Mouse (Mus musculus): ENCODE measurements at regions not wholly inside any gene's neighbourhood (a gene's known extent, or its start where the extent isn't known, plus 50 kb on each side); places are given as distances from the start of the nearest gene placed in this dataset.

DNA sequence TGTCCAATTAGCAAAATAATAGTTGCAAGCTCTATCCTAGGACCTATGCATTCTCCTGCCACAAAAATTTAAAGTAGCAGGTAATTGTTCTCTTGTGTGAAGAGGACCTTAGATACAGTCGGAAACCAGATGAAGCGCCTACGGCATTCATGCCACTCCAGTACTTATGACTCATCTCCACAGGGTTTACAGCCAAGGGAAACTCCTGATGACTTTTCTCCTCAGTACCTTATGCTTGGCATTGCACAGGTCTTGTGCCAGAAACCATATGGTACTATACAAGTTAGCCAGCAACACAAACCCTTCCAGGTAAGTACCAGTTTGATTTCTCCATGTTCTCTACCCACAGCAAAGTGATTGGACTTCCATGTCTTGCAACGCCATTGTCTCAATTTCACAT is 606.3 kb upstream of the Dmac1 start:
- H3K9ac ChIP-seq (replicated peaks; ENCODE audit: low read length) = no peak overlapping the region
- H3K4me3 ChIP-seq (ENCODE audit: low read length) = no peak overlapping the region
- no peaks in the 10 kb centered on the region for H3K9me3 ChIP-seq (ENCODE audit: low read length)
- ATAC-seq (no peak), DNase-seq (ENCODE audit: low spot score) (no peak)
- no peak for TF ChIP-seq CTCF (IDR thresholded peaks at IDR 0.05; ENCODE audit: low read depth)
- no peaks in the 10 kb centered on the region for H3K27me3 ChIP-seq (ENCODE audit: insufficient read depth, low read length)
- no peaks in the 10 kb centered on the region for H3K4me1 ChIP-seq (ENCODE audit: insufficient read depth, low read length)
- WGBS = 92% methylated on average over 4 of the region's 4 CpGs
- no peak overlapping the region for H3K4me2 ChIP-seq (ENCODE audit: low read depth, low read length)
- no peaks in the 10 kb centered on the region for H3K36me3 ChIP-seq (ENCODE audit: insufficient read depth, low read length)
- no peak overlapping the region for H3K27ac ChIP-seq

DNA sequence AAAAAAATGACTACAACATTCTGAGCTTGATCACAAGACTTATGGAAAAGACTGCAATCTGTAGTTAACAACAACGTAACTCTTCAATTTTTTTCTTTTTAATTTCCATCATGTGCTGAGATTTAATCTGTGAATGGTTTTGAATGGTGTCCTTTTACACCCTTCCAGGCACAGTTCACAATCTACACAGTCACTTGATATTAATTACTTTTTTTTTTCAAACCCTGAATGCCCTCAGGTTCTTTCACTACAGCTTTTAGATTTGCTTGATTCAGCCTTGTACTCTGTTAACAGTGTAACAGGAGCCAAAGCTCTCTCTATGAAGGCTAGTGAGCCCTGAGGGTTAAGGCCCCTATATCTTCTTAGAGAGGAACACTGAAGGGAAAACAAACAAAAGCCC is 591.7 kb upstream of the Dmac1 start:
- TF ChIP-seq CTCF (IDR thresholded peaks at IDR 0.05; ENCODE audit: low read depth) = no peak
- DNase-seq (ENCODE audit: low spot score) = no peak
- no peaks in the 10 kb centered on the region for H3K4me1 ChIP-seq (ENCODE audit: insufficient read depth, low read length)
- no peaks in the 10 kb centered on the region for H3K27me3 ChIP-seq (ENCODE audit: insufficient read depth, low read length)
- ATAC-seq = no peak
- H3K9me3 ChIP-seq (ENCODE audit: low read length) = no peaks in the 10 kb centered on the region
- H3K9ac ChIP-seq (replicated peaks; ENCODE audit: low read length) = no peak overlapping the region
- H3K4me3 ChIP-seq (ENCODE audit: low read length) = no peak overlapping the region
- 88% methylated on average over 1 of the region's 1 CpGs for WGBS
- no peak overlapping the region for H3K4me2 ChIP-seq (ENCODE audit: low read depth, low read length)
- H3K36me3 ChIP-seq (ENCODE audit: insufficient read depth, low read length) = no peaks in the 10 kb centered on the region
- no peak overlapping the region for H3K27ac ChIP-seq

DNA sequence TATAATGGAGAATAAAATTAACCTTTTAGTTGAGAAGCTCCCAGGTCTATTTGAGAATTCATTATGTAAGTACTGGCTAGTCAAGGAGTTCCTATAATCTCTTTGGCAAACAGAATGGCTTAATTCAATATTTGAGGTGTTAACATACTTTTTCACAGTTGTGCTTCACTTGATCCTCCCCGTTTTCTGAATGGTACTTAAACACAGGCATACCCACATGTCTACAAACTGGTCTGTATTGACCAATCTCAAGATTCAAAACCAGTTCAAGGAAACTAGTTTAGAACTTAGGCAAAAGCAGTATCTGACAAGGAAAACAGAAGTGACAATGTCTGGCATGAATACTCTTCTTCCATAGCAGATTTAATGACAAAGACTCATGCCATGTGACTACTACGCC is 583.0 kb upstream of the Dmac1 start:
- ATAC-seq (no peak), DNase-seq (ENCODE audit: low spot score) (no peak)
- Histone ChIP-seq H3K9ac (replicated peaks; ENCODE audit: low read length) (no peak overlapping the region), H3K36me3 (ENCODE audit: insufficient read depth, low read length) (no peaks in the 10 kb centered on the region), H3K27ac (no peak overlapping the region), H3K27me3 (ENCODE audit: insufficient read depth, low read length) (no peaks in the 10 kb centered on the region), H3K4me3 (ENCODE audit: low read length) (no peak overlapping the region), H3K4me1 (ENCODE audit: insufficient read depth, low read length) (no peaks in the 10 kb centered on the region), H3K4me2 (ENCODE audit: low read depth, low read length) (no peak overlapping the region), H3K9me3 (ENCODE audit: low read length) (no peaks in the 10 kb centered on the region)
- TF ChIP-seq CTCF (IDR thresholded peaks at IDR 0.05; ENCODE audit: low read depth) = no peak
- 86% methylated on average over 2 of the region's 2 CpGs for WGBS

DNA sequence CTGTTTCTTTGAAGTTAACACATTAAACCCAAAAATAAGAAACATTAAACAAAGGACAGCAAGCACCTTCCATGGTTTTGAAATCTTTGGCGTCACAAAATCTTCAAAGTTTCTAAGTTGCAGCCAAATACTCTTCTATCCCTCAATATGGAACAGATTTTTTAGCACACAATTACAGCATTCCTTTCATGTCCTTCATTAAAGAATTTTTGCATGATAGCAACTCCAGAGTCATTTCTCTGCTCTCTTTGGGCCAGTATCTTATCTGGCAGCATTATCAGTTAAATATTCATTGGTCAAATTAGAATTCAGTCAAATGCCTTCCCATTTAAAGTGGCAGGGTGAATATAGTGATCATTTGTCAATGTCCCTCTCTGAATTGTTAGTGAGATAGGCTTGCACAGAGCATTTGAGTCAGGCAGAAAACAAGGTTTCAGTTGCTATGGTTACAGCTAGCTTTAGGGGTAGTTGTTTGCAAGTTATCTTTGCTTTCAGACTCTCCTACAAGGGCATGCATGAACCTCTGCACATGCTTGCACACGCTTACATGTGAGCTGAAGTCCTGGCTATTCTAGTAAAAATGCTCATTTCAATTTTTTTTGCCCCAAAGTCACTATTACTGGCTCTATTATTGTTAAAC is 579.8 kb upstream of the Dmac1 start:
- no peak for ATAC-seq

DNA sequence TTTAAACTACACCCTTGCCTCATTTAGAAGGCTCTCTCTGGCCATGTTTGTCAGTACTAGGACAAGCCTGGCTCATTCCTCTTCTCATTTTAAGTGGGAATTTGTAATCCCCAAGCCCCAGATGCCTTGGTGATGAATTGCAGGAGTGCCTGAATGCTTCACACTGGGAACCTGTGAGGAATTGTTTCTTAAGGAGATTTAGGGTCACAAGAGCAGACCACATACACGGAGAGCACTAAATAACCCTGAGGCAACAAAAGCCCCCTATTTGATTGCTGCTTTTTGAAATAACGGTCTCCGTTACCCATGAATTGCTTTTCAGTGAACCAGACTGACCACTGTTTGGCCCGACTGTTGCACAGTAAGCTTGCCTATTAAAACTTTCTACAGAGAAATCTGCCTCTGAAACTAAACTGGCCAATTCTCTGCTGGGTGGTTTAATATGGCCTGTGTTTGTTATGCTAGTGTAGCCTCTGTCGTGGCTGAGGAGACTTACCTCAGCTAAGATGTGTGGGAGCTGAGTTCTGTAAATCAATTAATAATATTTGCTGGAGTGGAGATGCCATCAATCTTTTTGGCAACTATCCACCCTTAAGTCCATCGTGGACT is 577.7 kb upstream of the Dmac1 start:
- WGBS = 22% methylated on average over 6 of the region's 6 CpGs
- no peaks in the 10 kb centered on the region for H3K4me1 ChIP-seq (ENCODE audit: insufficient read depth, low read length)
- no peak overlapping the region for H3K9ac ChIP-seq (replicated peaks; ENCODE audit: low read length)
- H3K36me3 ChIP-seq (ENCODE audit: insufficient read depth, low read length) = no peaks in the 10 kb centered on the region
- H3K4me2 ChIP-seq (ENCODE audit: low read depth, low read length) = no peak overlapping the region
- no peak overlapping the region for H3K27ac ChIP-seq
- ATAC-seq (no peak), DNase-seq (ENCODE audit: low spot score) (no peak)
- TF ChIP-seq CTCF (IDR thresholded peaks at IDR 0.05; ENCODE audit: low read depth) = no peak
- no peaks in the 10 kb centered on the region for H3K9me3 ChIP-seq (ENCODE audit: low read length)
- no peak overlapping the region for H3K4me3 ChIP-seq (ENCODE audit: low read length)
- H3K27me3 ChIP-seq (ENCODE audit: insufficient read depth, low read length) = no peaks in the 10 kb centered on the region

More for the DNA sequence above, 579.8 kb upstream of the Dmac1 start:
- Histone ChIP-seq H3K27me3 (ENCODE audit: insufficient read depth, low read length) (no peaks in the 10 kb centered on the region), H3K9me3 (ENCODE audit: low read length) (no peaks in the 10 kb centered on the region), H3K36me3 (ENCODE audit: insufficient read depth, low read length) (no peaks in the 10 kb centered on the region), H3K4me3 (ENCODE audit: low read length) (no peak overlapping the region), H3K4me2 (ENCODE audit: low read depth, low read length) (no peak overlapping the region), H3K9ac (replicated peaks; ENCODE audit: low read length) (no peak overlapping the region), H3K4me1 (ENCODE audit: insufficient read depth, low read length) (no peaks in the 10 kb centered on the region), H3K27ac (no peak overlapping the region)
- 61% methylated on average over 2 of the region's 2 CpGs for WGBS
- TF ChIP-seq CTCF (IDR thresholded peaks at IDR 0.05; ENCODE audit: low read depth) = no peak
- peak; percentile 19 for DNase-seq (ENCODE audit: low spot score)

DNA sequence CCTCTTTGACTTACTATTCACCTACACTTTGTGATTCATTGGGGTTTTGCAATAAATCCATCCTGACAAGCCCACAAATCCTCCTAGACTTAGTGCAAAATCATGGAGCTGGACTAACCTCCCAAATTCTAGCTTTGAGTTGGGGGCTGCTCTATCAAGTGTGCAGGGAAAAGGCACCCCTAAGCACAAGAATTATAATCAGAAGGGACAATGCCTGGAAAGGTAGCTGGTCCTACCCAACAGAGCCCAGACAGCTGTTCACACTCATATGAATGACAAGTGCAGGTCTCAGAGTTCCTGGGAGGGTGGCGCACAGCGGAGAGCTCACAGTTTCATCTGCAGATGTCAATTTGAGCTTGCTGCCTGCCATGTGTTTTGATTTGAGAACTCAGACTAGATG is 572.2 kb upstream of the Dmac1 start:
- no peaks in the 10 kb centered on the region for H3K36me3 ChIP-seq (ENCODE audit: insufficient read depth, low read length)
- TF ChIP-seq CTCF (IDR thresholded peaks at IDR 0.05; ENCODE audit: low read depth) = no peak
- H3K27ac ChIP-seq = no peak overlapping the region
- no peaks in the 10 kb centered on the region for H3K4me1 ChIP-seq (ENCODE audit: insufficient read depth, low read length)
- H3K9ac ChIP-seq (replicated peaks; ENCODE audit: low read length) = no peak overlapping the region
- 76% methylated on average over 2 of the region's 2 CpGs for WGBS
- no peaks in the 10 kb centered on the region for H3K27me3 ChIP-seq (ENCODE audit: insufficient read depth, low read length)
- no peak overlapping the region for H3K4me2 ChIP-seq (ENCODE audit: low read depth, low read length)
- no peak for ATAC-seq
- H3K4me3 ChIP-seq (ENCODE audit: low read length) = no peak overlapping the region
- no peaks in the 10 kb centered on the region for H3K9me3 ChIP-seq (ENCODE audit: low read length)
- no peak for DNase-seq (ENCODE audit: low spot score)

DNA sequence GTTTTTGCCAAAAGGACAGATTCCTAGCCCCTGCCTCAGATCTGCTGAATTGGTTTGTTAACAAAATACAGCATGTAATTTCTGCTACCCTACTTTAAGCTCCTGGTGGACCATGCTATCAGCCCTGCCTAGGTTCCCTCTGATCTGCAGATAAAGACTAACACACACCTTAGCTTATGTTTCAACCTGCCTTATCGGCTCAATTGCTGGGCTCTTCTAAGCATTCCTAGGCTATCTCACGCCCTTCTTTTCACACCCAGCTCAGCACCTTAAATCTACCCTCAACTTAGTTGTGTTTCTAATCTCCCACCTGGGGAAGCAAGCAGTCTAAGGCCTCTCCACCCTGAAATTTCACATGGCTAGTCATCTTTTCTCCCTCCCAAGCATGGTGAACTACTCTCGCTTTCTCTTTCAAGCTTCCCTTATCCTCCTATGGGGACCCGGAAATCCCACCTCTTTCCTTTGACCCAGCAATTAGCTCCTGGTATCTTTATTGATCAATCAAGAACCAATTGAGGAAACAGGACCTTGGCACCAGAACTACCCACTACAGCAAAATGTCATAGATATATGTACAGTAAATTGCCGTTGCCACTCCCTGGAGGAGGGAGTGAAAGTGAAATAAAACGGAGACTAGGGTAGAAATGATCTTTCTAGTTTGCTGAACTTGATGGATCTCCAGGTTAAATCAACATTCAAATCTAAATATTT is 569.7 kb upstream of the Dmac1 start:
- 91% methylated on average over 6 of the region's 6 CpGs for WGBS
- Histone ChIP-seq H3K4me1 (ENCODE audit: insufficient read depth, low read length) (no peaks in the 10 kb centered on the region), H3K36me3 (ENCODE audit: insufficient read depth, low read length) (no peaks in the 10 kb centered on the region), H3K4me3 (ENCODE audit: low read length) (no peak overlapping the region), H3K9me3 (ENCODE audit: low read length) (no peaks in the 10 kb centered on the region), H3K27ac (no peak overlapping the region), H3K9ac (replicated peaks; ENCODE audit: low read length) (no peak overlapping the region), H3K4me2 (ENCODE audit: low read depth, low read length) (no peak overlapping the region), H3K27me3 (ENCODE audit: insufficient read depth, low read length) (no peaks in the 10 kb centered on the region)
- ATAC-seq = no peak
- no peak for TF ChIP-seq CTCF (IDR thresholded peaks at IDR 0.05; ENCODE audit: low read depth)
- DNase-seq (ENCODE audit: low spot score) = no peak
